Mouse (Mus musculus): ENCODE measurements around the gene Gstm4.

- TF ChIP-seq POLR2A (IDR thresholded peaks at IDR 0.05; ENCODE audit: low read depth, low read length): no peak
- no peak for TF ChIP-seq CTCF (conservative IDR thresholded peaks at IDR 0.05; ENCODE audit: insufficient read depth, insufficient read length, low read depth, low read length)
Observed at GRCm38 (mm10) chr3:108013331-108013871, 31.3 kb downstream of the Gstm4 start.

All from kidney, adult 2 months (tissue).